Mouse (Mus musculus) hindbrain, embryonic 12.5 days (tissue): ENCODE data around the gene Selenow. TPM values are rescaled to one million over a fixed set of nuclear protein-coding genes. Genes with fewer than 3 reads are reported as not detected.
A peak's percentile ranks its signal among the peaks of the same experiment; 100 is the strongest.

Source experiments
- ATAC-seq: fragments of 200-750 bp; cut with Nextera tagmentation; 2 replicates; pipeline ENCODE4 v1.8.0; 2017; ENCODE audit warnings: moderate TSS enrichment; ENCODE audit not compliant: low FRiP score
- H3K27ac ChIP-seq: fragments of 300-500 bp; sonication (generic); 2 replicates; pipeline ENCODE4 v1.5.1; 2016; ENCODE audit warnings: mild to moderate bottlenecking
- H3K27me3 ChIP-seq: fragments of 300-500 bp; sonication (generic); 2 replicates; pipeline ENCODE4 v1.6.1; 2016; ENCODE audit warnings: mild to moderate bottlenecking
- H3K36me3 ChIP-seq: fragments of 300-500 bp; sonication (generic); 2 replicates; pipeline ENCODE4 v1.6.1; 2016; ENCODE audit warnings: mild to moderate bottlenecking
- H3K4me1 ChIP-seq: fragments of 300-500 bp; sonication (generic); 2 replicates; pipeline ENCODE4 v1.6.1; 2016
- H3K4me2 ChIP-seq: fragments of 300-500 bp; sonication (generic); replicated peaks from 2 replicates; pipeline ENCODE4 v1.6.1; 2016; ENCODE audit warnings: mild to moderate bottlenecking
- H3K4me3 ChIP-seq: fragments of 300-500 bp; sonication (generic); 2 replicates; pipeline ENCODE4 v1.5.1; 2016; ENCODE audit warnings: mild to moderate bottlenecking
- H3K9ac ChIP-seq: fragments of 300-500 bp; sonication (generic); 2 replicates; pipeline ENCODE4 v1.6.1; 2016; ENCODE audit warnings: mild to moderate bottlenecking, moderate library complexity
- H3K9me3 ChIP-seq: fragments of 300-500 bp; sonication (generic); replicated peaks from 2 replicates; pipeline ENCODE4 v1.6.1; 2016; ENCODE audit warnings: mild to moderate bottlenecking
- WGBS: fragments of 180-500 bp; shearing (Covaris S2); methylation state at CpG from one replicate; pipeline ENCODE4 v1.1.7; 2016; 5-methylcytosine and 5-hydroxymethylcytosine counted together
- polyA plus RNA-seq: library from polyadenylated mRNA; unstranded; fragments of >200 nt; fragmentation: Nextera tagmentation; extraction: Ambion mirVana; gene quantifications from 2 replicates; pipeline ENCODE4 v1.2.1, GENCODE M21; 2016

Gene Selenow
- polyA plus RNA-seq, result 1,041 and 1,118 TPM in 2 replicates

DNA sequence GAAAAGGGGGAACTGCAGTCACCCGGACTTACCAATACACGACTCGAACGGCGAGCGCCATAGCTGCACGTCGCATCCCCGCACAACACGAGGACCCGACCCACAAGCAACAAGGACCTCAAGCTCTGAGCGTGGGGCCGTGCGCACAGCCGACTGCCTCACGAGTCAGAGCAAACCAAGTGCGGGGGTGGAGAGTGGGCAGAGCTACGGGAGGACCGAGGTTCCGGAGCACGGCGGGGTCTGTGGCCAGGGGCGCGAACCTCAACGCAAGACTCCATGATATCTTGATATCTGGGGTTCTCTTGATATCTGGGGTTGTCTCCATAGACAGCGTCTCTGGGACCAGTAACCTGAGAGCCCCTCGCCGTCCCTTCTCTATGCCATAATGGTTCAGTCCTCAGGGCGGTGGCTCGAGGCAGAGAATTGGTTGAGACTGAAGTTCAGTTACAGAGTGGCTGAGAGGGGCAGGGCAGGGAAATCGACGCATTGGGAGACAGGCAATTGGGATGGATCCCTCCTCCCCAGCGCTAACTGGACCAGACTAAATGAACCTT, at the start of gene Selenow:
Gene Selenow (minus strand): TSS at position 183 of the 554 bp plus-strand sequence.
- ATAC-seq, result peak; percentile 96
- H3K27ac ChIP-seq, result peak within 1 kb of the TSS; percentile 71
- peak within 1 kb of the TSS; percentile 69 for H3K4me2 ChIP-seq
- H3K27me3 ChIP-seq, result no peaks in the 10 kb centered on the region
- H3K36me3 ChIP-seq, result peaks cover 27% of the 10 kb centered on the region
- under 1% methylated on average over 33 of the region's 33 CpGs for WGBS
- H3K4me3 ChIP-seq, result peak within 1 kb of the TSS; percentile 55
- H3K4me1 ChIP-seq, result peaks cover 23% of the 10 kb centered on the region
- no peaks in the 10 kb centered on the region for H3K9me3 ChIP-seq
- peak within 1 kb of the TSS; percentile 64 for H3K9ac ChIP-seq

DNA sequence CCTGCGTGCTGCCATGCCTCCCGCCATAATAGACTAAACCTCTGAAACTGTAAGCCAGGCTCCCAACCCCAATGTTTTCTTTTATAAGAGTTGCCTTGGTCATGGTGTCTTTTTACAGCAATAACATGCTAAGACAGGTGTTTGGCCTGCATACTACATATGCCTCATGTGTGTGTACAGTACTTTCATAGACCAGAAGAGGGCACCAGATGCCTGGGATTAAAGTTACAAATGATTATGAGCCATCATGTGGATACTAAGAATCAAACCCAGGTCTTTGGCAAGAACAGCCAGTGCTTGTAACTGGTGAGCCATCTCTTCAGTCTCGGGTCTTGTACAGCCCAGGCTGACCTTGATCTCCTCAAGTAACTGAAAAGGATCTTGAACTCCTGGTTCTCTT, 47.5 kb upstream of the Selenow start:
- H3K9ac ChIP-seq, result no peak overlapping the region
- H3K36me3 ChIP-seq, result peaks cover 44% of the 10 kb centered on the region
- H3K4me1 ChIP-seq, result 0 out of 2 replicates have a peak, but pooled peaks cover 3% of the 10 kb centered on the region
- H3K27me3 ChIP-seq, result no peaks in the 10 kb centered on the region
- H3K9me3 ChIP-seq, result no peaks in the 10 kb centered on the region
- H3K4me2 ChIP-seq, result no peak overlapping the region
- 89% methylated on average over 3 of the region's 3 CpGs for WGBS
- H3K27ac ChIP-seq, result no peak overlapping the region
- no peak for ATAC-seq
- H3K4me3 ChIP-seq, result no peak overlapping the region

DNA sequence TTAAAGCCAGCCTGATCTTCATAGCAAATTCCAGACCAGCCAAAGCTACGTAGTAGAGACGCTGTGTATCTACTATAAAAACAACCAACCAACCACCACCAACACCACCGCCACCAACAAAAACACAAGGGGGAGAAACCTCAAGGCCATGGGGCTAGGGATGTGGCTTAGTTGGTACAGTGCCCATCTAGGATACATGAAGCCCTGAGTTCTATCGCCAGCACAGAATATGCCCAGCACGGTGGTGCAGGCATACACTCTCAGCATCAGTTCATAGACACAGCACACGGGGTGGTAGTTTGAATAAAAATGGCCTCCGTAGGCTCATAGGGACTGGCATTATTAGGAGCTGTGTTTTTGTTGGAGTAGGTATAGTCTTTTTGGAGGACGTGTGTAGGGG, 46.1 kb upstream of the Selenow start:
- 88% methylated on average over 8 of the region's 8 CpGs for WGBS
- Histone ChIP-seq H3K9ac (no peak overlapping the region), H3K27ac (no peak overlapping the region), H3K4me3 (no peak overlapping the region), H3K27me3 (no peaks in the 10 kb centered on the region), H3K4me1 (0 out of 2 replicates have a peak, but pooled peaks cover 3% of the 10 kb centered on the region), H3K4me2 (no peak overlapping the region), H3K9me3 (no peaks in the 10 kb centered on the region), H3K36me3 (peaks cover 32% of the 10 kb centered on the region)
- ATAC-seq, result no peak

DNA sequence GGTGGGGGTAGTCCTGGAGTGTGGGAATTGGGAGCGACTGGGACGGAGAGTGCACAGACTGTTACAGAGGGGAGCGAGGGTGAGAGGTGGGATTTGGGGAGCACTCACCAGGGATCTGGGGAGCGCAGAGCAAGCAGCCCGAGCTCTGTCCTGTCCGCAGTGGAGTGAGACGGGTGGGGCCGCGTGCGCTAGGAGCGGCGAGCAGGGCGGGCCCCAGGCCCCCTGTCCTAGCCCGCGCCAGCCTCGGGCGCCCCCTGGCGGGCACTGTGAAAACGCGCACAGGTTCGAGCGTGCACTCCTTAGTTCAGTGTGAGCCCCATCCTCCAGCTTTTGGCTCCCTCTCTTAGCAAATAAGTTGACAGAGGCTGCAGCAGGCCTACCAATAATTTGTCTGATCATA, 45.1 kb upstream of the Selenow start, which contains the start of gene Ehd2:
Gene Ehd2 (minus strand): TSS at position 256 of the 400 bp plus-strand sequence.
- H3K27me3 ChIP-seq, result no peaks in the 10 kb centered on the region
- H3K4me1 ChIP-seq, result peaks cover 11% of the 10 kb centered on the region
- peak; percentile 74 for ATAC-seq
- peaks cover 26% of the 10 kb centered on the region for H3K36me3 ChIP-seq
- no peak within 1 kb of the TSS for H3K27ac ChIP-seq
- H3K4me3 ChIP-seq, result peak within 1 kb of the TSS; percentile 32
- H3K9ac ChIP-seq, result peak within 1 kb of the TSS; percentile 15; the same call in 1 of the 2 replicates
- H3K9me3 ChIP-seq, result no peaks in the 10 kb centered on the region
- peak within 1 kb of the TSS; percentile 52 for H3K4me2 ChIP-seq
- WGBS, result 2% methylated on average over 22 of the region's 22 CpGs

DNA sequence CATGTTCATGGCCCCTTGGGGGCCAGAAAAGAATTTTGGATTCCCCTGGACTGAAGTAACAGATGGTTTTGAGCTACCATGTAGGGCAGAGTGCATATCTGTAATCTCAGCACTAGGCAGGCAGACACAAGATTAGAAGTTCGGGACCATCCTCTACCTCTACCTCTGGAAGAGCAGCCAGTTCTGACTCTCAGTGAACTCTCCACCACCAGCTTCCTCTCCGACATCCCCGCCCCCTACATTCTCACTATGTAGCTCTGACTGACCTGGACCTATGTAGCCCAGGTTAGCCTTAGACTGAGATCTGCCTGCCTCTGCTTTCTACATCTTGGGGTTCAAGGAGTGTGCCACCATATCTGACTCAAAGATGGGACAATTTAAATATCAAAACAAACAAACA, 44.3 kb upstream of the Selenow start:
- ATAC-seq, result no peak
- Histone ChIP-seq H3K9me3 (no peaks in the 10 kb centered on the region), H3K4me2 (no peak overlapping the region), H3K9ac (no peak overlapping the region), H3K4me3 (no peak overlapping the region), H3K27ac (no peak overlapping the region), H3K36me3 (peaks cover 18% of the 10 kb centered on the region), H3K4me1 (peaks cover 14% of the 10 kb centered on the region), H3K27me3 (no peaks in the 10 kb centered on the region)
- WGBS, result 81% methylated on average over 3 of the region's 3 CpGs

DNA sequence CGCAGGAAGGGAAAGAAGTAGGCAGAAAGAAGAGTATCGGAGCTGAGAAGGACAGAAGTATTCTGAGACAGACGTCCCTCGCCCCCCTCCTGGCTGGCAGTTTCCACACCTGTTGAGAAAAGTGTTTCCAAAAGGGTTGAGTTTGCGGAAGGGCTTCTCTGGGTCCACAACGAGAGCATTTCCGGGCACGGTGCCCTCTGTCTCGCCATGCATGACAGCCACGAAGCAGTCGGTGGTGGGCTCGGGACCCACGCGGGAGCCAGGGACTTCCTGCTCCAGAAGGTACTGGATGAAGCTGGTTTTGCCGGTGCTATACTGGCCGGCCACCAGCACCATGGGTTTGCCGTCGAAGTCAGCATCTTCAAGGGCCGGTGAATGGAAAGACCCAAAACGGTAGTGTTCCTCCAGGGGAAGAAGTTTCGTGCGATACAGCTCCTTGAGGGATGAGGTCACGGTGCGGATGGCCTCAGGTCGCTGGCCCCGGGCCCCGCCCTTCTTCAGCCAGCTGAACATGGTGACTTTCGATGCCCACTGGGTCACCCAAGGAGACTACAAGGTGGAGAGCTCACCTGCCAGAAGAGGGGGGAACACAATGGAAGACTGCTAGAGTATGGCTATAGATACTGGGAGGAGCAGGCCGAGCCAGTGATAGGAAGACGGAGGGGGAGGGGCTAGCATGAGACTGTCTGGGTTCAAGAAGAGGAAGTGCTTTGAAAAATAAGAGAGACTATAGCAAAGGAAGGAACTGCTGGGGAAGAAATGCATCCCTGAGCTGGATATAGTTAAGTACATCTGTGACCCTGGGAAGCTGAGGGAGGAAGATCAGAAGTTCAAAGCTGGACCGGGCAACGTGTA, 41.8 kb upstream of the Selenow start:
- WGBS, result 88% methylated on average over 32 of the region's 32 CpGs
- Histone ChIP-seq H3K36me3 (no peaks in the 10 kb centered on the region), H3K27me3 (no peaks in the 10 kb centered on the region), H3K4me2 (no peak overlapping the region), H3K9me3 (no peaks in the 10 kb centered on the region), H3K27ac (no peak overlapping the region), H3K4me3 (no peak overlapping the region), H3K4me1 (peaks cover 19% of the 10 kb centered on the region), H3K9ac (no peak overlapping the region)
- ATAC-seq, result no peak

DNA sequence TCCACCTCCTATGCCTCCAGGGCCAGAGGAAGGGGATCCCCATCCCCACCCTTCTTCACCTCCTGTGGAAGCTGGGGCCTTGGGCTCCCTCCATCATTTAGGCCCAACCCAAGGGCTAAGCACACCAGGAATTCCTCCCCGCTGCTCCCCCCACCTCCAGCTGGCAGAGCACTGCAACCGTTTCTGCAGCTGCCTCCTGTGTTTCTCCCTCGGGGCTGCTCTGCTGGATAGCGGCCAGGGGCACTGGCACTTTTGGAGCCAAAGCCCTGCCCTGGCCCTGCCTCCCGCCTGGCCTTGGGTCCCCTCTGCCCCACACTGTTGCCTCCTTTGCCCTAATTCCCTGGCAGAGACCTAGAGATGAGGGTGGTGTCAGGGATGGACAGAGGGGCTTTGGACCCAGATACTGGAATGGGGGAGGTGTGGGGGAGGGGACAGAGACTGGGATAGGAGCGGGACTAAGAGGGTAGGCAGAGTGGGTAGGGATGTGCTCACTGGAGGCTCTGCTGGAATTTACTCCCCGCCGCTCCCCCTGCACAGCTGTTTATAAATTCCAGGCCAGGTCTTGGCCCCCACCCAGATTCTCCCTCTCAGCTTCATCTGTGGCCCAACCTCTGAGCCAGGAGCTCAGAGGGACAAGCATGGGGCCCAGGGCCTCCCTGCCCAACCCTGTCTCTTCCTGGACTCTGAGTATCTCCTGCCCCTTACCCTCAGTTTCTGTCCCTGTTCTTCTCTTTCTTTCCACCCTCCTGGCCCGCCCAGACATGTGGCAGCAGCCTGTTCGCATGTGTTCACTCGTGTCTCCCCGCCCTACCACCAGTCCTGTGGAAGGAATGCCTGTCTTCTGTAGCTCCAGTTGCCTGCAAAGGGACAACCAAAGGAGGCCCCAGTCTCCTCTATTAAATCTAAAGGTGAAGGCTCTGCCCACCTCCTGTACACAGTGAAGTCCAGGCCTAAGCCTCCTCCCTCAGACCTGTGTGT, 40.4 kb upstream of the Selenow start:
- H3K4me3 ChIP-seq, result no peak overlapping the region
- 0 out of 2 replicates have a peak overlapping the region, but pooled peaks have one; percentile 30 for H3K27ac ChIP-seq
- peak overlapping the region; percentile 23; the same call in 1 of the 2 replicates for H3K9ac ChIP-seq
- no peaks in the 10 kb centered on the region for H3K36me3 ChIP-seq
- no peaks in the 10 kb centered on the region for H3K9me3 ChIP-seq
- no peak overlapping the region for H3K4me2 ChIP-seq
- WGBS, result 33% methylated on average over 12 of the region's 12 CpGs
- peak; percentile 20; the same call in 1 of the 2 replicates for ATAC-seq
- no peaks in the 10 kb centered on the region for H3K27me3 ChIP-seq
- H3K4me1 ChIP-seq, result peaks cover 19% of the 10 kb centered on the region

DNA sequence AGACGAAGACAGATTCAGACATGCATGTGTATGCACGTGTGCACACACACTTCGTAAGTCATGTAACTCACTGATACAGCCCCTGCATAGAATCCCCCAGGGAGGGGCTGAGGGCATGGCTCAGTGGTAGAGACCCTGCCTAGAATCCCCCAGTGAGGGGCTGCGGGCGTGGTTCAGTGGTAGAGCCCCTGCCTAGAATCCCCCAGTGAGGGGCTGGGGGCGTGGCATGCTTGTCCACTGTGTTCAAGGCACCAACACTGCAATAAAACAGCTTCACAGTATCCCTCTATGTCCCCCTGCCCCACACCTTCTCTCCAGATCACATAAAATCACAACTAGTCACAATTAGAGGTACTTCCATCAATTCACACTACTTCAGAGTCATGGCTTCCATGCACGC, 39.6 kb upstream of the Selenow start:
- no peak for ATAC-seq
- 88% methylated on average over 7 of the region's 7 CpGs for WGBS
- no peaks in the 10 kb centered on the region for H3K9me3 ChIP-seq
- H3K9ac ChIP-seq, result no peak overlapping the region
- H3K36me3 ChIP-seq, result no peaks in the 10 kb centered on the region
- no peaks in the 10 kb centered on the region for H3K27me3 ChIP-seq
- no peak overlapping the region for H3K4me3 ChIP-seq
- H3K4me2 ChIP-seq, result no peak overlapping the region
- H3K4me1 ChIP-seq, result peaks cover 16% of the 10 kb centered on the region
- no peak overlapping the region for H3K27ac ChIP-seq

DNA sequence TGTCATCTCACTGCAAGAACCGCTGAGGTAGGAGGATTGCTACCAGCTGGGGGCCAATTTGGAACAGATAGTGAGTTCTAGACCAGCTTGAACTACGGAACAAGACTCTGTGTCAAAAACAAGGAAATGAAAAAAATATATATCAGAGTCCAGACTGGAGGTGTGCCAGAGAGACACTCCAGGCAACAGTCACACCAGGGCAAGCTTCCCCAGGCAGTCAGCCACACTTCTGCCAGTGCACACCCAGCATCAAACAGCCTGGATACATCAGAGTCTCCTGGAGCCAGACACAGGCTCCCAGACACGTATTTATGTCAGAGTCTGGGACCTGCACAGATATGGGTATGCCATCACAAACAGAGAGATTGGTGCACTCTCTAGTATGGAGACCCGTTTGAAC, 39.0 kb upstream of the Selenow start:
- Histone ChIP-seq H3K9ac (no peak overlapping the region), H3K9me3 (no peaks in the 10 kb centered on the region), H3K36me3 (no peaks in the 10 kb centered on the region), H3K4me2 (no peak overlapping the region), H3K4me3 (no peak overlapping the region), H3K4me1 (peaks cover 16% of the 10 kb centered on the region), H3K27me3 (no peaks in the 10 kb centered on the region), H3K27ac (no peak overlapping the region)
- ATAC-seq, result no peak
- WGBS, result 75% methylated on average over 4 of the region's 4 CpGs

DNA sequence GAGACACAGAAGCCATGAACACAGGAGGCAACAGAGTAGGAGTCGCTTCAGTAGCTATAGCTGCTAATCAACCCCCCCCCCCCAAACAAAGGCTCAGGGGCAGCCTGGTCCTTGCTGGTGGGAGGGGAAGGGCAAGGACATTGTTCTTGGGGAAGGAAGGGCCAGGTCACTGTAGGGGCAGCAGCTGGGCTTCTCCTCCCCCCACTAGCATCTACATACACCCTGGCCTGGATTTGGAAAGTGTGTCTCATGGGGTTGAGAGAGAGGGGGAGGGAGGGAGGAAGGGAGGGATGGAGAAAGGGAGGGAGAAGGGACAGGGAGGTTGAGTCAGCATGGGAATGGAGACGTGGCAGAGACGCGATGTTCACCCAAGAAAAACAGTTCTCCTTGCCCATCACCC, 38.5 kb upstream of the Selenow start:
- Histone ChIP-seq H3K27ac (no peak overlapping the region), H3K36me3 (no peaks in the 10 kb centered on the region), H3K4me1 (peaks cover 16% of the 10 kb centered on the region), H3K9me3 (no peaks in the 10 kb centered on the region), H3K9ac (no peak overlapping the region), H3K4me3 (no peak overlapping the region), H3K4me2 (no peak overlapping the region), H3K27me3 (no peaks in the 10 kb centered on the region)
- ATAC-seq, result no peak
- 33% methylated on average over 4 of the region's 4 CpGs for WGBS

DNA sequence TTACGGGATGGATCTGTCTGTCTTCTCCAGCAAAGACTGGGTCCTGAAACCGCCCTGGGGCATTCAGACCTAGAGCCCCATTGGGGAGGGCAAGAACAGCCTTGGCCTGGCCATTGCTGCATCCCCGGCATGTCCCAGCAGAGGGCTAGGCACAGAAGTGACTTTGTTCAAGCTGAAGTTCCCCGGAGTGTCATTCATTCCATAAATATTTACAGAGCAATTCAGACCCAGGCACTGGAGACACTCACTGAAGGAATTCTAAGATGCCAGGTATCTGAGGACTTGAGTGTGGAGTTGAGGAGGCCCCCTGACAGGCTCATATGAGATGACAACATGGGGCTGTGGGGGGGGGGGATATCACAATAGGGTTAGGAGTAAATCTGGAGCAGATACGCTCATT, 33.9 kb upstream of the Selenow start:
- Histone ChIP-seq H3K4me2 (no peak overlapping the region), H3K27ac (no peak overlapping the region), H3K27me3 (peaks cover 4% of the 10 kb centered on the region; the same call in 1 of the 2 replicates), H3K36me3 (no peaks in the 10 kb centered on the region), H3K9me3 (no peaks in the 10 kb centered on the region), H3K4me3 (no peak overlapping the region), H3K9ac (no peak overlapping the region), H3K4me1 (peaks cover 12% of the 10 kb centered on the region)
- 77% methylated on average over 5 of the region's 5 CpGs for WGBS
- ATAC-seq, result no peak
